Comparison of ENCODE assay signal across 7 mouse cellular contexts in the genomic region with DNA sequence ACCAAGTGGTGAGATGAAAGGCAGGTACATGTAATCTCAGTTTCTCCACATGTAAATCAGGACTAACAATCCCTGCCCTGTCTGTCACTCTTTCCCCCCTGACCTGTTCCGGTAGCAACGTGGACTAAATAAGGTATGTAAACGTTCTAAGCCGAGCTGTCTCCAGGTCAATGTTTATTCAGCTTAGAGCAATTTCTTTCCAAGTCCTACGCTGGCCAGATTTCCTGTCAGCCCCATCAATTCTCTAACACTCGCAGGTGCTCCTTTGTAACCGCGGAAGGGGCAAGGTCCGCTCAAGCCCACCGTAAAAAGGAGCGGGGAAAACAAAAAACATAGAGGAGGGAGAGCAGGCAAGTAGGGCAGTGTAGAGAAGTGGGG. TPM values are rescaled to one million over a fixed set of nuclear protein-coding genes. Genes with fewer than 3 reads are reported as not detected.
DNase-seq lines count a peak whose midpoint lies in the region; ATAC-seq and TF ChIP-seq lines count a peak whose summit lies in the region.

No protein-coding gene starts in this region.

- H3K9me3 ChIP-seq in embryonic facial prominence, embryonic 14.5 days (ENCODE audit: control insufficient read depth, low read length): no peaks in the 10 kb centered on the region
- H3K9me3 ChIP-seq in kidney, embryonic 15.5 days (replicated peaks): no peaks in the 10 kb centered on the region
- H3K9me3 ChIP-seq in midbrain, postnatal 0 days (ENCODE audit: low read length): no peaks in the 10 kb centered on the region

- no peak for ATAC-seq in embryonic facial prominence, embryonic 14.5 days (ENCODE audit: low read depth)
- no peak for ATAC-seq in kidney, embryonic 15.5 days (replicated peaks; ENCODE audit: low FRiP score)
- ATAC-seq in midbrain, postnatal 0 days (ENCODE audit: low FRiP score): no peak

- H3K36me3 ChIP-seq in embryonic facial prominence, embryonic 14.5 days (ENCODE audit: control insufficient read depth, insufficient read depth, low read length): no peaks in the 10 kb centered on the region
- H3K36me3 ChIP-seq in kidney, embryonic 15.5 days: no peaks in the 10 kb centered on the region
- H3K36me3 ChIP-seq in midbrain, postnatal 0 days (ENCODE audit: insufficient read depth, low read length): 0 out of 2 replicates have a peak, but pooled peaks cover 9% of the 10 kb centered on the region

- 0 out of 2 replicates have a peak, but pooled peaks cover 6% of the 10 kb centered on the region for H3K27me3 ChIP-seq in embryonic facial prominence, embryonic 14.5 days (replicated peaks; ENCODE audit: control insufficient read depth, insufficient read depth, low read length)
- peaks cover 13% of the 10 kb centered on the region for H3K27me3 ChIP-seq in kidney, embryonic 15.5 days
- no peaks in the 10 kb centered on the region for H3K27me3 ChIP-seq in midbrain, postnatal 0 days (ENCODE audit: insufficient read depth, low read length)

- H3K9ac ChIP-seq in embryonic facial prominence, embryonic 14.5 days (ENCODE audit: low read depth, low read length): peak overlapping the region; percentile 91
- H3K9ac ChIP-seq in kidney, embryonic 15.5 days: peak overlapping the region; percentile 75
- peak overlapping the region; percentile 99 for H3K9ac ChIP-seq in midbrain, postnatal 0 days (replicated peaks; ENCODE audit: low read length, poor library complexity, severe bottlenecking)

- H3K4me1 ChIP-seq in embryonic facial prominence, embryonic 14.5 days (ENCODE audit: control insufficient read depth, insufficient read depth, low read length): peaks cover 12% of the 10 kb centered on the region
- H3K4me1 ChIP-seq in kidney, embryonic 15.5 days: peaks cover 32% of the 10 kb centered on the region
- peaks cover 15% of the 10 kb centered on the region for H3K4me1 ChIP-seq in midbrain, postnatal 0 days (ENCODE audit: insufficient read depth, low read length)

- intact Hi-C loops in left cerebral cortex, postnatal 10 days (cut with DNase I): loop anchor here (5.0 kb wide), 1 partner anchor 104 kb away; the partner anchor contains the start of gene Map1lc3a

- peak; percentile 18 to 41 for DNase-seq in lung, adult 18-20 months
- DNase-seq in lung, postnatal 25 days (ENCODE audit: low spot score): no peak
- no peak for DNase-seq in embryonic facial prominence, embryonic 14.5 days (ENCODE audit: low spot score)
- peak; percentile 10 for DNase-seq in midbrain, postnatal 0 days (ENCODE audit: low spot score)
- DNase-seq in left cerebral cortex, postnatal 10 days (ENCODE audit: extremely low spot score in 1 of 2, low spot score in 2 of 2): no peak
- no peak for DNase-seq in urinary bladder, postnatal 36 days (ENCODE audit: low spot score in 2 of 2)

- TF ChIP-seq CTCF in midbrain, postnatal 0 days (IDR thresholded peaks at IDR 0.05): no peak

- peak overlapping the region; percentile 81 for H3K4me3 ChIP-seq in embryonic facial prominence, embryonic 14.5 days (ENCODE audit: low read depth, low read length)
- H3K4me3 ChIP-seq in kidney, embryonic 15.5 days (replicated peaks): peak overlapping the region; percentile 66
- peak overlapping the region; percentile 77 for H3K4me3 ChIP-seq in midbrain, postnatal 0 days (ENCODE audit: low read depth, low read length)

- WGBS in embryonic facial prominence, embryonic 14.5 days: 1% methylated on average over 11 of the region's 11 CpGs
- WGBS in kidney, embryonic 15.5 days: 1% methylated on average over 11 of the region's 11 CpGs
- 0% methylated on average over 11 of the region's 11 CpGs for WGBS in midbrain, postnatal 0 days

- peak overlapping the region; percentile 98; the same call in 1 of the 2 replicates for H3K27ac ChIP-seq in embryonic facial prominence, embryonic 14.5 days (replicated peaks; ENCODE audit: low read depth, low read length)
- peak overlapping the region; percentile 94 for H3K27ac ChIP-seq in kidney, embryonic 15.5 days
- peak overlapping the region; percentile 100 for H3K27ac ChIP-seq in midbrain, postnatal 0 days (ENCODE audit: low read depth, low read length)

- peak overlapping the region; percentile 70 for H3K4me2 ChIP-seq in embryonic facial prominence, embryonic 14.5 days (ENCODE audit: low read depth, low read length)
- peak overlapping the region; percentile 90 for H3K4me2 ChIP-seq in kidney, embryonic 15.5 days
- H3K4me2 ChIP-seq in midbrain, postnatal 0 days (ENCODE audit: low read depth, low read length, poor library complexity, severe bottlenecking): peak overlapping the region; percentile 63

RNA-seq across cellular contexts. Expression of gene Trp53inp2, which starts 0.2 kb away (rescaled TPM):
- polyA plus RNA-seq in embryonic facial prominence, embryonic 14.5 days (2014; fragmentation: Nextera tagmentation; extraction: Ambion mirVana): 25.9 and 29.2 TPM in 2 replicates
- 23.5 and 25.7 TPM in 2 replicates for polyA plus RNA-seq in kidney, embryonic 15.5 days (2015; fragmentation: Nextera tagmentation; extraction: Ambion mirVana)
- total RNA-seq in midbrain, postnatal 0 days (2014; rRNA removed): 116 and 121 TPM in 2 replicates
- 58.4 and 58.6 TPM in 2 replicates for polyA plus RNA-seq in midbrain, postnatal 0 days (2015; fragmentation: Nextera tagmentation; extraction: Ambion mirVana)
- 100 to 1,000 TPM; 194 to 199 TPM for total RNA-seq in left cerebral cortex, postnatal 10 days (2021)

RNA-seq across cellular contexts. Expression of gene Pigu, which starts 23.8 kb away (rescaled TPM):
- 43.7 and 47.9 TPM in 2 replicates for polyA plus RNA-seq in embryonic facial prominence, embryonic 14.5 days (2014; fragmentation: Nextera tagmentation; extraction: Ambion mirVana)
- 59.1 and 62.7 TPM in 2 replicates for polyA plus RNA-seq in kidney, embryonic 15.5 days (2015; fragmentation: Nextera tagmentation; extraction: Ambion mirVana)
- total RNA-seq in midbrain, postnatal 0 days (2014; rRNA removed): 40.4 and 44.2 TPM in 2 replicates
- polyA plus RNA-seq in midbrain, postnatal 0 days (2015; fragmentation: Nextera tagmentation; extraction: Ambion mirVana): 54.7 and 59.6 TPM in 2 replicates
- 10 to 100 TPM; 31.1 to 32.2 TPM for total RNA-seq in left cerebral cortex, postnatal 10 days (2021)

Comparison
In these comparisons a context has a peak if more than half of its experiments do, and no peak if none do; other contexts are left out.
1. DNase-seq: peak in lung, adult 18-20 months (2 of 2) and midbrain, postnatal 0 days (single experiment); none in lung, postnatal 25 days (single experiment), embryonic facial prominence, embryonic 14.5 days (single experiment), left cerebral cortex, postnatal 10 days (0 of 2) and urinary bladder, postnatal 36 days (0 of 2).
2. Peak in every context shown above with its lines, with median percentiles within 50 percentile points of each other: H3K27ac ChIP-seq, H3K4me2 ChIP-seq, H3K4me3 ChIP-seq and H3K9ac ChIP-seq.